Mouse (Mus musculus): ENCODE data around the gene Nenf.

Gene Nenf

GRCm38 (mm10) chr1:191317591-191318196 lies at the start of gene Nenf:
Gene Nenf (minus strand): TSS chr1:191318194.
- peak; percentile 88 to 93 for DNase-seq (ENCODE audit: low spot score in 2 of 2)

GRCm38 (mm10) chr1:191364477-191364876 lies 46.5 kb upstream of the Nenf start:
- DNase-seq (ENCODE audit: low spot score in 2 of 2) = peak in 1 of 2 experiments; percentile 39

- no peak for DNase-seq (ENCODE audit: low spot score in 2 of 2)
Measured at GRCm38 (mm10) chr1:191362412-191362811, 44.4 kb upstream of the Nenf start.

GRCm38 (mm10) chr1:191359478-191359877 lies 41.5 kb upstream of the Nenf start:
- no peak for DNase-seq (ENCODE audit: low spot score in 2 of 2)

- no peak for DNase-seq (ENCODE audit: low spot score in 2 of 2)
Measured at GRCm38 (mm10) chr1:191356936-191357335, 38.9 kb upstream of the Nenf start.

GRCm38 (mm10) chr1:191353836-191354235 lies 35.8 kb upstream of the Nenf start:
- DNase-seq (ENCODE audit: low spot score in 2 of 2) = no peak

- DNase-seq (ENCODE audit: low spot score in 2 of 2) = peak; percentile 37 to 79
Measured at GRCm38 (mm10) chr1:191352786-191353488, 34.9 kb upstream of the Nenf start.

GRCm38 (mm10) chr1:191350355-191350754 lies 32.4 kb upstream of the Nenf start:
- DNase-seq (ENCODE audit: low spot score in 2 of 2) = no peak

GRCm38 (mm10) chr1:191349486-191350037 lies 31.6 kb upstream of the Nenf start:
- no peak for DNase-seq (ENCODE audit: low spot score in 2 of 2)

GRCm38 (mm10) chr1:191348996-191349395 lies 31.0 kb upstream of the Nenf start:
- DNase-seq (ENCODE audit: low spot score in 2 of 2) = no peak

- no peak for DNase-seq (ENCODE audit: low spot score in 2 of 2)
Measured at GRCm38 (mm10) chr1:191348592-191348991, 30.6 kb upstream of the Nenf start.

- DNase-seq (ENCODE audit: low spot score in 2 of 2) = no peak
Measured at GRCm38 (mm10) chr1:191347602-191348001, 29.6 kb upstream of the Nenf start.

- DNase-seq (ENCODE audit: low spot score in 2 of 2) = no peak
Measured at GRCm38 (mm10) chr1:191340530-191340929, 22.5 kb upstream of the Nenf start.

- DNase-seq (ENCODE audit: low spot score in 2 of 2) = no peak
Measured at GRCm38 (mm10) chr1:191339876-191340275, 21.9 kb upstream of the Nenf start.

GRCm38 (mm10) chr1:191334500-191334899 lies 16.5 kb upstream of the Nenf start:
- DNase-seq (ENCODE audit: low spot score in 2 of 2) = no peak

- no peak for DNase-seq (ENCODE audit: low spot score in 2 of 2)
Measured at GRCm38 (mm10) chr1:191330356-191330755, 12.4 kb upstream of the Nenf start.

- no peak for DNase-seq (ENCODE audit: low spot score in 2 of 2)
Measured at GRCm38 (mm10) chr1:191328019-191328441, 10.0 kb upstream of the Nenf start.

GRCm38 (mm10) chr1:191327258-191327657 lies 9.3 kb upstream of the Nenf start:
- no peak for DNase-seq (ENCODE audit: low spot score in 2 of 2)

- peak; percentile 65 to 88 for DNase-seq (ENCODE audit: low spot score in 2 of 2)
Measured at GRCm38 (mm10) chr1:191326233-191326882, 8.4 kb upstream of the Nenf start.

GRCm38 (mm10) chr1:191325726-191326232 lies 7.8 kb upstream of the Nenf start, which contains the start of gene Tmem206:
Gene Tmem206 (plus strand): TSS chr1:191325912.
- DNase-seq (ENCODE audit: low spot score in 2 of 2) = peak; percentile 94 to 98

- no peak for DNase-seq (ENCODE audit: low spot score in 2 of 2)
Measured at GRCm38 (mm10) chr1:191324733-191325590, 7.0 kb upstream of the Nenf start.

Data from spleen, postnatal 4 days (tissue).